Mouse (Mus musculus) adrenal gland, adult (tissue): Measurements from ENCODE around the gene Olfr1375.
"Not testable (repeated sequence)": the region's sequence is repeated elsewhere in the genome, so short reads cannot be mapped to it uniquely, and the experiment has no call there.

Experiments used
- DNase-seq, 2 experiments: peaks; one replicate each; pipeline ENCODE4 v3.0.0; 2022 to 2023; ENCODE audit warnings: low spot score in 1 of 2; ENCODE audit not compliant: inconsistent age in 2 of 2

Gene Olfr1375

DNA sequence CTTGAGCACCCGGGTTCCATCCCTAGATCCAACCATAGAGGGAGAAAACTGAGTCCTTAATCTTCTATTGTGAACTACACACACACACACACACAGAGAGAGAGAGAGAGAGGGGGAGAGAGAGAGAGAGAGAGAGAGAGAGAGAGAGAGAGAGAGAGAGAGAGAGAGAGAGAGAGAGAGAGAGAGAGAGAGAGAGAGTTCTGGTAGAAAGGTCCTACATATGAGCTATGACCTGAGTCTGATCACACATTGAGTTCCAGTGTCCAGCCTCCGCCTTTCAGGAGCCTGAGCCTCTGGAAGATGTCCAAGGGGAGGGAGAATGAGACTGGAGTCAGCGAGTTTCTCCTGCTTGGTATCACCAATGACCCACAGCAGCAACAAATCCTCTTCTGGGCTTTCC is at the start of gene Olfr1375:
Olfr1375 (plus strand) TSS at position 301 of the 400 bp plus-strand sequence.
- DNase-seq, result not testable (repeated sequence)

DNA sequence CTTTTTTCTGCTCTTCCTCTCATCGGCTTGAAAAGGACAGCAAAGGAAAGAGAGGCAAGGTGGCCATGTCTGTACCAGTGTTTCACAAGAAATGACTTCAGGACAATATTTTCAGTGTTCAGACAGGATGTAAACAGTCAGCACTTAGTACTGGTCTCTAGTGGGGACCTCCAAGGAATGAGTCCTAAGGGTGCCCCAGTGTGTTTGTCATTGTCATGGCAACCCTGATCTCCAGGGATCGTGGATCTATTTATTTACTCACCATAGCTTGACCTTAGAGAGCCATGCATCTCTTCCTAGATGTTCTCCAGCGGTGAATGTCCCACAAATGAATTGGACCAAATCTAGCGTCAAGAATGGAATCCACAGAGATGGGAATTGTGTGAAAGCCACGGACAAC is 44.6 kb upstream of the Olfr1375 start, which contains the start of gene Olfr51:
Olfr51 (plus strand) TSS at position 301 of the 400 bp plus-strand sequence.
- DNase-seq, result no peak

DNA sequence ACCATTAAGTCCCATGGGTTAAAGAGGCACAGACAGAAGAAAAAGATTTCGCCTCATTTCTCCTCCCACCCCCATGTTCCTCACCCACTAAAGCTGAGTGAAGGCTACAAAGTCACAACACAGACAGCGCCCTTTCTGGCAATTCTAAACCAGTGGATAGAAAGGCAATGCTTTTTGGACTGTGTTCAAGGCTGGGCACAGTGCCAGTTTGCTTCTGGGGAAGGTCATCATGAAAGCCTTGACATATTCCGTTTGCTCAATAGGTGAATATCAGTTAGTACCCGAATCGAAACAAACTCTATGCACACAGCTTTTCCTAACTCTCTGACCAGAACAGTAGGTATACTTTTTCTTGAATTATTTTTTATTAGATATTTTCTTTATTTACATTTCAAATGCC is 36.1 kb upstream of the Olfr1375 start:
- DNase-seq, result peak; percentile 94 to 99

DNA sequence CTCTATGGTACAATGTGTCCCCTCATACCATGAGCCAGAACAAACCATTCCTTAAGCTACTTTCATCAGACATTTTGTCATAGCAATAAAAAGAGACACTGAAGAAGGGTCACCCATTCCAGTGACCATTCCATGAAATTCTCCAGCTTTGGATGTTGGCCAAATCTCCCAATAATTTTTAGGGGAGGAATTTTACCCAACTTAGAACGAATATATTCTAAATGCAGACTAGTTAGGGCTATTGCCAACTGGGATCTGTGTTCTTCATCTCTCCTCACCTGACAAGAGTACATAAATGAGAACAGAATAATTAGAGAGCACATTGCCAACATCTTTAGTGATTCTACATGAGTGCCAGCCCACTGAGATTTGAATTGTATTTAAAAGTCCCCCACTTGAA is 34.0 kb upstream of the Olfr1375 start, which contains the start of gene Olfr54:
Olfr54 (plus strand) TSS at position 301 of the 400 bp plus-strand sequence.
- no peak for DNase-seq

DNA sequence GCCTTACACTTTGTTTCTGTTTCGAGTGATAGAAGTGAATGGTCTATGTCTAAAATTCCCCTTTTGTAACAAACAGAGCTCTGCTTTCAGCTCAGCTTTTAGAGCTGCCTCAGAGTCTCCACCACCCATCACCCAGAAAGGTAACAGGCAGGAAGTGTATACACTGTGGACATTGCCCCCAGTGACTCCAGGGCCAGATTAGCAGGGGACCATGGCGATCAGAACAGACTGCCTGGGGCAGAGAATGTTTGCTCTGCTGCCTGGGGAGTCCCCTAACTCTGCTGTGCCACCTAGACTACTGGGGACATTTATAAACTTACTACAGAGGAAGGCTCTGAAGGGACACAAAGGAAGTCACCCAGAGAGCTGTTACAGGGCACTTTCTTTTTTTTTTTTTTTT is 31.6 kb upstream of the Olfr1375 start:
- DNase-seq, result no peak

DNA sequence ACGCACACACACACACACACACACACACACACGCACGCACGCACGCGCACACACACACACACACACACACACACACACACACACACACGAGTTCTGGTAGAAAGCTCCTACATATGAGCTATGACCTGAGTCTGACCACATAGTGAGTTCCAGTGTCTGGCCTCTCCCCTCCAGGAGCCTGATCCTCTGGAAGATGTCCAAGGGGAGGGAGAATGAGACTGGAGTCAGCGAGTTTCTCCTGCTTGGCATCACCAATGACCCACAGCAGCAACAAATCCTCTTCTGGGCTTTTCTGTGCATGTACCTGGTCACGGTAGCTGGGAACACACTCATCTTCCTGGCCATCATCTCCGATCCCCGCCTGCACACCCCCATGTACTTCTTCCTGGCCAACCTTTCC is 21.1 kb upstream of the Olfr1375 start:
- not testable (repeated sequence) for DNase-seq

DNA sequence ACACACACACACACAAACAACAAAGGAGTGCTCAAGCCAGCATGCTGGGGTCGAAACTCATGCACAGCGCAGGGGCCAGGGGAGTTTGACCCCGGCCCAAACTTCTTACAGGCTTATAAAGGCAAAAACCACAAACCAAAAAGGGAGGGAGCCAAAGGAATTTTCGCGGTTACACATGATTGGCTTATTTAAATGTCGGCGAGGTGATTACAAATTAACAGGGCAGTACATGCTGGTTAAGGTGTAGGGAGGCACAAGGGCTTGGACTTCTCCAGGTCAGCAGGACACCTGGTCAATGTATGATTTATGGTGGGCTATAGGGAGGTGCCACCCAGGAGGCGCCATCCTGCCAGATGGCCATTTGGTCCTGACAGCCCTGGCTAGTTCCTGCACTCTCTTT is 18.5 kb upstream of the Olfr1375 start:
- DNase-seq, result not testable (repeated sequence)

DNA sequence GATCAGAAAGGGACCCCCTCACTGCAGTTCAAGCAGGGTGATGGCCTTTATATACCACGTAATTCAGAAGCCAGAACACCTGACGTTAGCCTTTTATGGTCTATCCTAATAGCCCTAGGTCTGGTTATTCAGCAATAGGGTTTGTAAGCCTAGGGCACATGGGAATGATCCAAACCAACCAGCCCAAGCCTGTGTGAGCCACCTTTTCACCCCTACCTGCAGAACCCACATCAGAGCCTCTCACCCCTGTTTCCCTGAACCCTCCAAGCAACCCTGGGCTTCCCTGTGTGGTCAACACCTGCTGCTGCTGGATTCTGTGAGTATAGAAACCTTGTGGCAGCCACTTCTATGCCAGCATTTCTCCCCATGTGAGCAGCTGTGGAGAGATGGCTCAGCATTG is 17.7 kb upstream of the Olfr1375 start:
- DNase-seq, result no peak

DNA sequence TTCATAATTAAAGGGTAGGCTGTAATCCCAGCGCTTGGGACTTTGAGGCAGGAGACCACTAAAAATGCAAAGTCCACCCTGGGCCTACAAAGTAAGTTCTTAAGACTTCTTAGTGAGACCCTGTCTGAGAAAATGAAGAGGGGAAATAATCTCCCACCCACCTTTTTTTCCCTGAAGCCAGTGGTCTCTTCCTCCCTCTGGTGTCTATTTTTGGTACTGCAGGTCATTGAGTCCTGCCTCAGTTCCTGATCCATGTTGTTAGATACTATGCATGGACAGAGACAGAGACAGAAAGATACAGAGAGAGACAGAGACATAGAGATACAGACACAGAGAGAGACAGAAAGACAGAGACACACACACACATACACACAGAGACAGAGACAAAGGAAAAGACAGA is 15.1 kb upstream of the Olfr1375 start:
- peak in 1 of 2 experiments; percentile 80 for DNase-seq

DNA sequence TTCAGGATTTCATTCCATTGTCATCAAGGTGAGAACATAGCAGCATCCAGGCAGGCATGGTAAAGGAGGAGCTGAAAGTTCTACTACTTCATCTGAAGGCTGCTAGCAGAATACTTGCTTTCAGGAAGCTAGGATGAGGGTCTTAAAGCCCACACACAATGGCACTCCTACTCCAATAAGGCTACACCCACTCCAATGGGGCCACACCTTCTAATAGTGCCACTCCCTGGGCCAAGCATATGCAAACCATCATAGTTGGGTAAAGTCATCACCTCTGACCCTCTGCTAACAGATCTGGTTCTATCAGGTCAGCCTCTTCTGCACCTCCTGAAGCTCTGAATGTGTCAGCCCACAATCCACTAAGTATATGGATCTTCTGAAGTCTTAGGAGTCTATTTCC is 13.8 kb upstream of the Olfr1375 start:
- DNase-seq, result not testable (repeated sequence)

DNA sequence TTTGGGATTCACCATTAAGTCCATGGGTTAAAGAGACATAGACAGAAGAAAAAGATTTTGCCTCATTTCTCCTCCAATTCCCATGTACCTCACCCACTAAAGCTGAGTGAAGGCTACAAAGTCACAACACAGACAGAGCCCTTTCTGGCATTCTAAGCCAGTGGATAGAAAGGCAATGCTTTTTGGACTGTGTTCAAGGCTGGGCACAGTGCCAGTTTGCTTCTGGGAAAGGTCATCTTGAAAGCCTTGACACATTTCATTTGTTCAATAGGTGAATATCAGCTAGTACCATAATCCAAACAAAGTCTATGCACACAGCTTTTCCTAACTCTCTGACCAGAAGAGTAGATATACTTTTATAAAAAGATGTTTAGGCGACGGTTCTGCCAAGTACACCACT is 12.0 kb upstream of the Olfr1375 start:
- DNase-seq, result peak; percentile 88 to 96

DNA sequence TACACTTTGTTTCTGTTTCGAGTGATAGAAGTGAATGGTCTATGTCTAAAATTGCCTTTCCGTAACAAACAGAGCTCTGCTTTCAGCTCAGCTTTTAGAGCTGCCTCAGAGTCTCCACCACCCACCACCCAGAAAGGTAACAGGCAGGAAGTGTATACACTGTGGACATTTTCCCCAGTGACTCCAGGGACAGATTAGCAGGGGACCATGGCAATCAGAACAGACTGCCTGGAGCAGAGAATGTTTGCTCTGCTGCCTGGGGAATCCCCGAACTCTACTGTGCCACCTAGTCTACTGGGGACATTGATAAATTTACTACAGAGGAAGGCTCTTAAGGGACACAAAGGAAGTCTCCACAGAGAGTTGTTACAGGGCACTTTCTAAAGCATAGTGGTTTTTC is 3.1 kb upstream of the Olfr1375 start:
- not testable (repeated sequence) for DNase-seq

DNA sequence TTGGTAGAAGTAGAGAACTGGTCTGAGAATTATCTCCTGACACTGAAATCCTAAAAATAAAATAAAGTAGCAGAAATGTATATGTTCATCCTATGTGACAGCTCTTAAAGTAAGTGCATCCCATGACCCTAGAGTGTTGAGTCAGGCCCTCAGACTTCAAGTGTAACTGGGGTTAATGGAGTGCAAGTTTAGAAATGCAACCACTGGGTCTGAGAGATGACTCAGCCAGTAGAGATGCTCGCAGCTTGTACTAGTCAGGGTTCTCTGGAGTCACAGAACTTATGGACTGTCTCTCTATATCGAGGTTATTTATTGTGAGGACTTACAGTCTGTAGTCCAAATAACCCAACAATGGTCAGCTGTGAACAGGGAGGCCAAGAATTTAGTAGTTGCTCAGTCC is 3.8 kb downstream of the Olfr1375 start:
- no peak for DNase-seq

DNA sequence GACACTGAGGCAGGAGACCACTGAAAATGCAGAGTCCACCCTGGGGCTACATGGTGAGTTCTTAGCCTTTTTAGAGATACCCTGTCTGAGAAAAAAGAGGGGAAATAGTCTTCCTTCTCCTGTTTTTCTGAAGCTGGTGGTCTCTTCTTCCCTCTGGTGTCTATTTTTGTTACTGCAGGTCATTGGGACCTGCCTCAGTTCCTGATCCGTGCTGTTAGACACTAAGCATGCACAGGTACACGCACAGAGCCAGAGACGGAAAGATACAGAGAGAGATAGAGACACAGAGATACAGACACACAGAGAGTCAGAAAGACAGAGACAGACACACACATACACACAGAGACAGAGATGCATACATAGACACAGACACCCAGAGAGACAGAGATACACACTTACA is 5.3 kb downstream of the Olfr1375 start:
- peak in 1 of 2 experiments; percentile 65 for DNase-seq

DNA sequence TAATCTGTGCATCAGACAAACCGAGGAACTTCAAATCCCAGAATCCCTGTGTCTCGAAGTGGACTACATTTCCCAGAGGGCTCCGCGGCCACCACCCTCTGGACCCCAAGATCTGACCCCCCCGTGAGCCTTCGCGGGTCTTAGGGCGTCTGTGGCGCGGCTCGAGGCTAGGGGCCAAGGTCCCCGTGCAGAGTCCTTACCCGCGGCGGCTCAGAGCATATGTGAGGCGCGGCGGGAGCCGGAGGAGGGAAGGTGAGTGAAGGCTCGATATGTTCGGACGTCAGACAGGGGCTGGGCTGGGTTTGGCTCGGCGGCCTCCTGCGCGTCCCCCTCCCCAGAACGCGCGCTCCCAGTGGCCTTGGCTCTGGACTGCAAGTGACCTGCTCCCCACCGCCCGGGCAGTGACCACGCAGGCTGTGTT is 11.3 kb downstream of the Olfr1375 start, which contains the start of gene Zfp354a:
Zfp354a (plus strand) TSS at position 107 of the 421 bp plus-strand sequence.
- DNase-seq, result peak; percentile 76 to 90

DNA sequence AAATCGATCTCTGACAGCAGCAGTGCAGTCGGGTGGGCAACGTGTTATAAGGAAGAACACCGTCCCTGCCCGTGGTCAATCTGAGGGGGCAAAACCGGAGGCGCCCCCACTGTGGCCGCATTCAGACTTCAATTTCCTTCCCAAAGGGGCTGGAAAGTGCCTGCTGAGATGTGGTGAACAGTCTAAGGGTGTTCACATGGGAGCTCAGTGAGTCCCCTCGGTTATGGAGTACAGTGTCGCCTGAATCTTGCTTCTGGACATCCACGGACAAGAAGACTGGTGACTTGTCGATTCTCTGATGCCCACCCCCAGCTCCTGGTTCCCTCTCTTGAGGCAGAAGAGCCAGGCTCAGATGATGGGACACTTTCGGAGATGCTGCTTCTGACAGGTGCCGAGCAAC is 11.7 kb downstream of the Olfr1375 start:
- no peak for DNase-seq

DNA sequence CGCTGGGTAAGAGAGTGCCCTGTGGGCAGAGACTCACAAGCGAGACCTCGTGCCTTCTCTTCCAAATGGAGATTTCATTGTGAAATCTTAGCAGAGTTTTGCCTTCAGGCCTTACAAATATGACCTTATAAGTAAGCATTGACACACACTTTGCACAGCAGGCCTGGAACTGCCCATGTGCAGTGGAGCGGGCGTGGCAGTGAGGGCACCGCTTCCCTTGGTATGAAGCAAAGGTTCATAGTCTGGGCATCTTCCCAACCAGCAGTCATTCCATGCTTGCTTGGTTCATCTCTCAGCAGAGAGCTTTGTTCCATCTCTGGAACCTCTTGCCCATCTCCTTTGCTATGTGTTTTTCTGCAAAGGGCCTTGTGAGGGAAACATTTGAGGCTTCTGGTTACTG is 13.1 kb downstream of the Olfr1375 start:
- peak in 1 of 2 experiments; percentile 50 for DNase-seq

DNA sequence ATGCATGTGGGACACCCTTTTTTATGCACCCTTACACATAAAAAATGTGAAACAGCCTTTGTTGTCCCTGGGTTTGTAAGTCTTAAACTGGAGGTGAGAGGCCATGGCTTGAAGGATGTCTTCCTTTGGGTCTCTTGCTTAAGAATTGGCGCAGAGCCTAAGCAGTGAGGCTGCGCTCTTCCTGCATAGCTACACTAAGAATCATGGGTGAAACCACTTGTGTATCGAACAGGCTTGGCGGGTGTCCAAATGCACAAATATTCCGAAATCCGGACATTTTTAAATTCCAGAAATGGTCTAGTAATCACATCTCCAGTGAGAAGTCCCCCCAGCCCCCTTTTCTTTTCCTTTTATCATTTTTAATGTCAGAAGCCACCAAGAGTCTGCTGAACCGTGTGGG is 15.4 kb downstream of the Olfr1375 start:
- no peak for DNase-seq

DNA sequence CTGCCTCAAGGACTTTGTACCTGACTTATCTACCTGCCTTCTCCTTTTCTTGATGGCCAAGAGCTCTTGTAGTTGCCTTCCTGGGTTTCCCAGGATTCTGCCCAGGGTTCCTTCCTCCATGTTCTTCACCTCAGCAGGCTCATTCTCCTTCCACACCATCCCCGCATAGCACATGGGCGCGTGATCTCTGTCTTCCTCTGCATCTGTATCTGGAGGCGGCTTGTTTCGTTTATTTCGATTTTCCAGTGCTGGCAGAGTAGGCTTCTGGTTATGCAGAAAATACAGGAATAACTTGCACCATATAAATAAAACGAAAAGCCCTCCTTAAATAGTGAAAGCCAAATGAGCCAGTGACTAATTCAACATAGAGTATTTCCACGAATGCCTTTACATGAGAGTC is 15.9 kb downstream of the Olfr1375 start:
- no peak for DNase-seq

DNA sequence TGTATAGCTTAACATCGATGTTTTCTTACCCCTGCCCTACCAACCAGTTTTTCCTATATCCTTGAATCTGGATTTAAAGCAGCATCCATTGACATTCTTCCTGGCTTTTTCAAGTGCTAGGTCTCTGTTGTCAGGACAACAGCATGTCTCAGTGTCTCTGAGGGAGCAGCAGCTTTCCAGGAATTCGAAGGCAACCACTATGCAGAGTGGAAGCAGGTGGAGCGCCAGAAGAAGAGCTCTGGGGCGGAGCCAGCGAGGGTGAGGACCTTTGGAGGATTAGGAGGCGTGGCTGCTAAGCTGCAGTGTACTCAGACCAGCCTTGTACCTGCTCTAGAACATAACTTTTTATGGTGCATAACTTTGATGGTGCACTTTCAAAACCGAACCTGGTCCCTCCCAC is 36.6 kb downstream of the Olfr1375 start:
- DNase-seq, result no peak

DNA sequence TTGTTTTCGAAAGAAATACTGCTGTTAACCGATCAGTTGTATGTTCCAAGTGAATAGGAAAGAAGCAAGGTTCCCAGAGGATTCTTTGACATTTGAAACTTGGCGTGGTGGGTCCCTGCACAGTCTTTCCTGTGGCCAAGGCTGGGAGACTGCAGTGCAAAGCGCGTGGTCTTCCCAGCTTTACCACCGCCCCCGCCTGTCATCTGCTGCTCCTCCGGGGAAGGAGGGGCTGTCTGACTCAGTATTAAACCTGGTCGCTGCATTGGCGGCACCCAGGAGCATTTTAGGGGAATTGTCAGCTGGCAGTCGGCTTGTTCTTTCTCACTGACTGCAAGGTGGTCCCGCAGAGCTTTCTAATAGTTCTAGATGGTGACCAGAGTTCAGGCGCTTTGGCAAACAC is 37.4 kb downstream of the Olfr1375 start:
- DNase-seq, result no peak
